12 mouse cellular contexts compared by ENCODE assay signal in genomic region chr10:80710834-80711233, GRCm38 (mm10).
"Had no signal": no experiment of that assay in that cellular context is flagged by ENCODE, and none has a peak within 500 bp of the region (broad histone marks: within the 10 kb centered on the region; RNA-seq: fewer than 3 reads in every experiment).

No protein-coding gene starts in this region.

- DNase-seq: left cerebral cortex, postnatal 4 days; liver; liver, embryonic 13.5 days; liver, postnatal 0 days; lung, adult 18-20 months; lung, adult 2 months; lung, embryonic 14.5 days; lung, postnatal 10 days; lung, postnatal 14 days; lung, postnatal 36 days; lung, postnatal 4 days; midbrain, embryonic 14.5 days had no signal
